Mouse (Mus musculus) midbrain, embryonic 11.5 days (tissue): ENCODE results near the gene Rec8. TPM values are rescaled to one million over a fixed set of nuclear protein-coding genes. Genes with fewer than 3 reads are reported as not detected.
A peak's percentile ranks its signal among the peaks of the same experiment; 100 is the strongest.

Source experiments
- ATAC-seq: fragments of 200-750 bp; cut with Nextera tagmentation; 2 replicates; pipeline ENCODE4 v1.8.0; 2017; ENCODE audit warnings: moderate TSS enrichment, moderate library complexity; ENCODE audit not compliant: low FRiP score
- DNase-seq: peaks from one replicate; pipeline ENCODE4 v3.0.0; 2015; ENCODE audit warnings: low spot score; ENCODE audit errors: missing footprints
- H3K27ac ChIP-seq: fragments of 300-500 bp; sonication (generic); 2 replicates; pipeline ENCODE4 v1.5.1; 2014; ENCODE audit warnings: low read depth, low read length
- H3K27me3 ChIP-seq: fragments of 300-500 bp; sonication (generic); 2 replicates; pipeline ENCODE4 v1.6.1; 2014; ENCODE audit warnings: mild to moderate bottlenecking, low read length, moderate library complexity, mixed read lengths; ENCODE audit not compliant: control insufficient read depth, insufficient read depth
- H3K36me3 ChIP-seq: fragments of 300-500 bp; sonication (generic); 2 replicates; pipeline ENCODE4 v1.6.1; 2014; ENCODE audit warnings: mild to moderate bottlenecking, low read length, moderate library complexity, mixed read lengths; ENCODE audit not compliant: control insufficient read depth, insufficient read depth
- H3K4me1 ChIP-seq: fragments of 300-500 bp; sonication (generic); 2 replicates; pipeline ENCODE4 v1.6.1; 2014; ENCODE audit warnings: low read length; ENCODE audit not compliant: control insufficient read depth, insufficient read depth
- H3K4me2 ChIP-seq: fragments of 300-500 bp; sonication (generic); 2 replicates; pipeline ENCODE4 v1.6.1; 2014; ENCODE audit warnings: mild to moderate bottlenecking, moderate library complexity
- H3K4me3 ChIP-seq: fragments of 300-500 bp; sonication (generic); 2 replicates; pipeline ENCODE4 v1.5.1; 2014; ENCODE audit warnings: low read depth, low read length
- H3K9ac ChIP-seq: fragments of 300-500 bp; sonication (generic); 2 replicates; pipeline ENCODE4 v1.6.1; 2014; ENCODE audit warnings: low read length
- H3K9me3 ChIP-seq: fragments of 300-500 bp; sonication (generic); 2 replicates; pipeline ENCODE4 v1.6.1; 2016; ENCODE audit warnings: low read length; ENCODE audit not compliant: control insufficient read depth
- WGBS: fragments of 180-500 bp; shearing (Covaris S2); extraction: QIAGEN DNeasy Blood & Tissue Kit; methylation state at CpG from one replicate; pipeline ENCODE4 v1.1.7; 2014; 5-methylcytosine and 5-hydroxymethylcytosine counted together
- polyA plus RNA-seq: library from polyadenylated mRNA; unstranded; fragments of >200 nt; fragmentation: Nextera tagmentation; extraction: Ambion mirVana; gene quantifications from 2 replicates; pipeline ENCODE4 v1.2.1, GENCODE M21; 2014

The Rec8 gene
- polyA plus RNA-seq, 1 experiment from 2014 or later: 2.6 TPM

DNA sequence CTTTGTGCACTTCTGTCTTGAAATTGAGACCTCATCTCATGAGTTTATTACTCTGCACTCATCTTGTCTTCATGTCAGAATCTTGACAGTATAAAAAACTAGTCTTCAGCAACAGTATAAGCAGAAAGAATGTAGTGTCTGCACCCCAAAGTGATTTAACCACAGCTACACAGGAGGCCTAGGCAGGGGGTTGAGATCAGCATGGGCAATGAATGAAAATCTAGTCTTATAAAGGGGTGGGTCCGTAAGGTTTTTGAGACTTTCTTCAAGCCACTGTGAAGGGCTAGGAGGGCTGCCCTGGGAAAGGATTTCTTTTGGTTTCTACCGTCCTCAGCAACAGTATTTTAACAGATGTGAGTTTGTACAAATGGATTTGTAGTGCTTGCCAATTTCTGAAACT is 42.8 kb downstream of the Rec8 start:
- WGBS: 53% methylated on average over 2 of the region's 2 CpGs
- peak; percentile 19; the same call in 1 of the 2 replicates for ATAC-seq
- Histone ChIP-seq H3K9me3 (no peaks in the 10 kb centered on the region), H3K4me3 (no peak overlapping the region), H3K27me3 (no peaks in the 10 kb centered on the region), H3K4me2 (peak overlapping the region; percentile 48; the same call in 1 of the 2 replicates), H3K36me3 (peaks cover 2% of the 10 kb centered on the region), H3K9ac (no peak overlapping the region), H3K4me1 (no peaks in the 10 kb centered on the region; the same call in 1 of the 2 replicates), H3K27ac (no peak overlapping the region)
- no peak for DNase-seq

DNA sequence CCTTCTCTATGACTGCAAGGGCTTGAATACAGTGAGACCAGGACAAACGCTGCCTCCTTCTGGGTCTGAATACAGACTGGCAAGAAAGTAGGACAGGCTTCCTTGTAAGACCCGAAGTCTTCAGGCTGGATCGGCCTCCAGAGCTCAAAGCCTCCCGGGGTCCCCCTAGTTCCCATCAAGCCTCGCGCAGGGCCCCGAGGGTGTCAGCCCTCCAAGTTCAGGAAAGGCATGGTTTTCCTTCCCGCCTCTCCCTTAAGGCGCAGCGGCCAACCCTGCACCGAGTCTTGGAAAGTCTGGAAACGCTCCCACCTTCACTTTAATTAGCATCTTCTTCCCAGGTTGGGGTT is 53.6 kb downstream of the Rec8 start:
- H3K36me3 ChIP-seq: no peaks in the 10 kb centered on the region
- H3K9ac ChIP-seq: peak overlapping the region; percentile 67
- H3K4me3 ChIP-seq: peak overlapping the region; percentile 62
- WGBS: 0% methylated on average over 12 of the region's 12 CpGs
- no peaks in the 10 kb centered on the region for H3K9me3 ChIP-seq
- peak; percentile 66 for ATAC-seq
- no peaks in the 10 kb centered on the region for H3K27me3 ChIP-seq
- peak overlapping the region; percentile 63 for H3K4me2 ChIP-seq
- H3K27ac ChIP-seq: peak overlapping the region; percentile 53; the same call in 1 of the 2 replicates
- no peak for DNase-seq
- H3K4me1 ChIP-seq: peaks cover 7% of the 10 kb centered on the region

DNA sequence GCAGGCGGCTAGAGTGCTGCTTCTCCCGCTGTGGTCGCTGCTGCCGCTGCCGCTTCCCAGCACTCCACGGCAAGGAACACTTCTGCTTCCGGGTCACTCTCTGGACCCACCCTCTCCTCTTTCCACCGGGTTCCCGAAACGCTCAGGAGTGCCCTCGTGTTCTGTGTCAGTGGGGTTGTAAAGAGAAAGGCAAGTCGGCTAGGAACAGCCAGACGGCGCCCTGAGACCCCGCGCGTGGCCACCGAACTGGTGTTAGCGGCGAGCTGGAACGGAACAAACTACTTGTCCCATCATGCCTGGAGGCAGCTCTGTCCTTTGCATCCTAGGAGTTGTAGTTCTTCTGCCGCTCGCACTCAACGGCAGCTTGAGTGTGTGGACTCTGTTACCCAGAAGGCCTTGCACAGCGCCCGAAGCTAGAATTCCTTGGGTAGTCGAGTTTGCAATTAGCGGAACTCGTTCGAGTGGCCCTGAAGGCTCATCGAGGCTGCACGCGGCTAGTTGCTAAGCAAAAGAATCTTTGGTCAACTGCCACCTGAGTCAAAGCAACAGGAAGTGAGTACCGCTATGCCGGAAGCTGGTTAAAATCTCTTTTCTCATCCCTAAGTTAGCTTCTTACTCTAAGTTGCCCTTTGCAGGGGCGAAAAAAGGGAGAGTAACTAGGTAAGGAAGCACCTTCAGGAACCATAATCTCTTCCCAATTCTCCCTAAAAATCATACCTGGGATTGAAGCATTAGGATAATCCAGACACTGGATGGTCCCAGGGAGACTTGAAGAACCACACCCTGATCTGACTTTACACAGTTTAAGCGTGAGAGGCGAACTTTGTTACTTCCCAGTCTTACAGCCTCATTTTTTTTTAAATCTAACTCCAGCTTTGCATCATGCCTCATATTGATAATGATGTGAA is 54.2 kb downstream of the Rec8 start, which contains the start of the genes Gmpr2 and Nedd8:
Gene Gmpr2 (plus strand): TSS at position 109 of the 908 bp plus-strand sequence.
Gene Nedd8 (minus strand): TSS at position 292 of the 908 bp plus-strand sequence.
- peak within 1 kb of the TSS; percentile 67 for H3K9ac ChIP-seq
- WGBS: under 1% methylated on average over 38 of the region's 38 CpGs

DNA sequence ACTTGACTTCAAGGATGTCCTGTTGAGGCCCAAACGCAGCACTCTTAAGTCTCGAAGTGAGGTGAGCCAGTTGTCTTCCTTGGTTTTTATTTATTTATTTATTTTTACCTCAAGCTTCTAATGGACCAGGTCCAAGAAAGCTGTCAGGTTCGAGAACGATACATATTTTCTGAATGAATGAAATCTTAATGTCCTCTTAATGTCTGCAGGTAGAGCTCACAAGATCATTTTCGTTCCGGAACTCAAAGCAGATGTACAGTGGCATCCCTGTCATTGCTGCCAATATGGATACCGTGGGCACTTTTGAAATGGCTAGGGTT is 54.9 kb downstream of the Rec8 start:
- no peak overlapping the region for H3K27ac ChIP-seq
- no peak for ATAC-seq

More for the DNA sequence above, 54.2 kb downstream of the Rec8 start, which contains the start of the genes Gmpr2 and Nedd8:
- Histone ChIP-seq H3K9me3 (no peaks in the 10 kb centered on the region), H3K27ac (peak within 1 kb of the TSS; percentile 53; the same call in 1 of the 2 replicates), H3K4me2 (peak within 1 kb of the TSS; percentile 63), H3K36me3 (peaks cover 3% of the 10 kb centered on the region; the same call in 1 of the 2 replicates), H3K4me3 (peak within 1 kb of the TSS; percentile 62), H3K27me3 (no peaks in the 10 kb centered on the region), H3K4me1 (peaks cover 7% of the 10 kb centered on the region)
- ATAC-seq: peak; percentile 97
- peak; percentile 98 for DNase-seq

More for the DNA sequence above, 54.9 kb downstream of the Rec8 start:
- Histone ChIP-seq H3K36me3 (peaks cover 3% of the 10 kb centered on the region; the same call in 1 of the 2 replicates), H3K9me3 (no peaks in the 10 kb centered on the region), H3K4me2 (peak overlapping the region; percentile 63), H3K4me3 (peak overlapping the region; percentile 62), H3K4me1 (peaks cover 7% of the 10 kb centered on the region), H3K9ac (peak overlapping the region; percentile 67), H3K27me3 (no peaks in the 10 kb centered on the region)
- no peak for DNase-seq
- 83% methylated on average over 7 of the region's 7 CpGs for WGBS

Other genes starting within 250 kb of the Rec8 start
- gene Dhrs4, start 139.3 kb upstream of the Rec8 start, polyA plus RNA-seq: 33.9 and 34.8 TPM in 2 replicates
- 8.6 and 9.7 TPM in 2 replicates for gene Carmil3, start 127.4 kb upstream of the Rec8 start, polyA plus RNA-seq
- 0.23 and 0.26 TPM in 2 replicates for gene Cpne6, start 107.6 kb upstream of the Rec8 start, polyA plus RNA-seq
- gene Nrl, start 93.1 kb upstream of the Rec8 start, polyA plus RNA-seq: not detected in 2 replicates
- 10.0 and 10.7 TPM in 2 replicates for gene Pck2, start 77.8 kb upstream of the Rec8 start, polyA plus RNA-seq
- 76.4 and 85.4 TPM in 2 replicates for gene Dcaf11, start 58.0 kb upstream of the Rec8 start, polyA plus RNA-seq
- 0.92 TPM in 1 of 2 replicates, not detected in the other for gene A730061H03Rik, start 57.6 kb upstream of the Rec8 start, polyA plus RNA-seq
- gene Fitm1, start 42.4 kb upstream of the Rec8 start, polyA plus RNA-seq: not detected in 2 replicates
- 111 and 114 TPM in 2 replicates for gene Psme1, start 39.9 kb upstream of the Rec8 start, polyA plus RNA-seq
- 8.1 and 8.4 TPM in 2 replicates for gene Emc9, start 32.7 kb upstream of the Rec8 start, polyA plus RNA-seq
- gene Psme2, start 26.9 kb upstream of the Rec8 start, polyA plus RNA-seq: 189 and 202 TPM in 2 replicates
- 8.2 and 9.8 TPM in 2 replicates for gene Rnf31, start 26.3 kb upstream of the Rec8 start, polyA plus RNA-seq
- gene Irf9, start 14.5 kb upstream of the Rec8 start, polyA plus RNA-seq: 5.8 and 6.3 TPM in 2 replicates
- 69.3 and 80.6 TPM in 2 replicates for gene Ipo4, start 17.9 kb downstream of the Rec8 start, polyA plus RNA-seq
- gene Gm49378, start 19.9 kb downstream of the Rec8 start, polyA plus RNA-seq: 1.8 and 2.6 TPM in 2 replicates
- gene Tm9sf1, start 25.8 kb downstream of the Rec8 start, polyA plus RNA-seq: 56.6 and 58.1 TPM in 2 replicates
- 0.87 and 1.1 TPM in 2 replicates for gene Tssk4, start 32.1 kb downstream of the Rec8 start, polyA plus RNA-seq
- gene Mdp1, start 42.5 kb downstream of the Rec8 start, polyA plus RNA-seq: 61.9 and 66.2 TPM in 2 replicates
- gene Gmpr2, start 53.9 kb downstream of the Rec8 start, polyA plus RNA-seq: 55.4 and 61.8 TPM in 2 replicates
- 595 and 615 TPM in 2 replicates for gene Nedd8, start 54.1 kb downstream of the Rec8 start, polyA plus RNA-seq
- 62.6 and 64.4 TPM in 2 replicates for gene Tinf2, start 63.8 kb downstream of the Rec8 start, polyA plus RNA-seq
- gene Tgm1, start 95.9 kb downstream of the Rec8 start, polyA plus RNA-seq: 0.27 and 0.59 TPM in 2 replicates
- 22.0 TPM in 2 replicates for gene Rabggta, start 104.2 kb downstream of the Rec8 start, polyA plus RNA-seq
- gene Dhrs1, start 127.7 kb downstream of the Rec8 start, polyA plus RNA-seq: 69.5 and 70.5 TPM in 2 replicates
- 46.2 and 47.4 TPM in 2 replicates for gene Nop9, start 127.7 kb downstream of the Rec8 start, polyA plus RNA-seq
- gene Cideb, start 140.4 kb downstream of the Rec8 start, polyA plus RNA-seq: 0.18 and 0.22 TPM in 2 replicates
- 0.12 and 0.40 TPM in 2 replicates for gene Ltb4r2, start 143.4 kb downstream of the Rec8 start, polyA plus RNA-seq
- not detected in 2 replicates for gene Ltb4r1, start 147.9 kb downstream of the Rec8 start, polyA plus RNA-seq
- gene Adcy4, start 166.1 kb downstream of the Rec8 start, polyA plus RNA-seq: 4.9 and 5.8 TPM in 2 replicates
- gene Ripk3, start 170.8 kb downstream of the Rec8 start, polyA plus RNA-seq: 4.0 and 4.5 TPM in 2 replicates
- 9.9 and 11.5 TPM in 2 replicates for gene Nfatc4, start 205.1 kb downstream of the Rec8 start, polyA plus RNA-seq
- gene Nynrin, start 236.0 kb downstream of the Rec8 start, polyA plus RNA-seq: 10.7 and 12.0 TPM in 2 replicates